In the genomic region with DNA sequence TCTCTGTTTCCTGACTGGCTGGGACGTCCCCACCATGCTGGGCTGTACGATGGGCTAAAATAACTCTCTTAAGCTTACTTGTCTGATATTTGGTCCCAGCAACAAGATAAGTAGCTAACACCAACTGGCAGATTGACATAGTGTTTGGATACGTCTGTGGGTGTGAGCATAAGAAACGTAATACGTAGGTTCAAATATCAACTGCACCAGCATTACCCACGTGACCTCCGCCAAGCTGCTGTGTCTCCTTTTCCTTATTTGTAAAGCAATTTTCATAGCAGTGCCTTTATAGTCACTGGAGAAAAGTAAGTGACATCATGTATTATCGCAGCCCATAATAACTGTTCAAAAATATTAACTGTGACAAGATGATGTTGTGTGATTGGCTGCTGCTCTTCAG, we compare ENCODE assay signal across 22 mouse cellular contexts. TPM values are rescaled to one million over a fixed set of nuclear protein-coding genes. Genes with fewer than 3 reads are reported as not detected.
"Had no signal": no experiment of that assay in that cellular context is flagged by ENCODE, and none has a peak within 500 bp of the region (broad histone marks: within the 10 kb centered on the region; RNA-seq: fewer than 3 reads in every experiment).

No protein-coding gene starts in this region.

- H3K4me2 ChIP-seq: limb, embryonic 13.5 days; lung, embryonic 15.5 days; midbrain, embryonic 11.5 days had no signal

- H3K9ac ChIP-seq: limb, embryonic 13.5 days; liver, embryonic 14.5 days; liver, postnatal 0 days; lung, embryonic 15.5 days had no signal

- DNase-seq: kidney, adult 18-20 months; kidney, adult 9 months; kidney, postnatal 10 days; kidney, postnatal 36 days; layer of hippocampus, postnatal 36 days; left cerebral cortex, postnatal 4 days; liver, postnatal 0 days; lung, postnatal 10 days; lung, postnatal 4 days; midbrain, embryonic 14.5 days; thymus, adult 2 months; thymus, postnatal 14 days; thymus, postnatal 4 days had no signal

- ATAC-seq: liver, postnatal 0 days had no signal

- H3K36me3 ChIP-seq: lung, embryonic 15.5 days had no signal

- H3K4me3 ChIP-seq: left cerebral cortex, adult 2 months; limb, embryonic 13.5 days; lung, embryonic 15.5 days had no signal

- H3K27ac ChIP-seq: left cerebral cortex, adult 2 months; limb, embryonic 13.5 days; liver, embryonic 14.5 days; lung, embryonic 15.5 days; stomach, postnatal 0 days had no signal

- H3K27me3 ChIP-seq: limb, embryonic 13.5 days; lung, embryonic 15.5 days had no signal

- H3K9me3 ChIP-seq: limb, embryonic 13.5 days; lung, embryonic 15.5 days had no signal

RNA-seq across cellular contexts. Expression of a gene that starts 21.7 kb away (rescaled TPM):
- total RNA-seq: liver, adult 2 months; megakaryocyte progenitor cell, adult 5-6 weeks; megakaryocyte-erythroid progenitor cell, adult 5-6 weeks had no signal

RNA-seq across cellular contexts. Expression of a gene that starts 21.9 kb away (rescaled TPM):
- total RNA-seq: liver, adult 2 months; megakaryocyte progenitor cell, adult 5-6 weeks; megakaryocyte-erythroid progenitor cell, adult 5-6 weeks had no signal
- polyA plus RNA-seq: liver, adult 2 months; liver, embryonic 14.5 days; liver, postnatal 0 days had no signal
